Comparison of ENCODE assay signal across 14 mouse cellular contexts in the genomic region with DNA sequence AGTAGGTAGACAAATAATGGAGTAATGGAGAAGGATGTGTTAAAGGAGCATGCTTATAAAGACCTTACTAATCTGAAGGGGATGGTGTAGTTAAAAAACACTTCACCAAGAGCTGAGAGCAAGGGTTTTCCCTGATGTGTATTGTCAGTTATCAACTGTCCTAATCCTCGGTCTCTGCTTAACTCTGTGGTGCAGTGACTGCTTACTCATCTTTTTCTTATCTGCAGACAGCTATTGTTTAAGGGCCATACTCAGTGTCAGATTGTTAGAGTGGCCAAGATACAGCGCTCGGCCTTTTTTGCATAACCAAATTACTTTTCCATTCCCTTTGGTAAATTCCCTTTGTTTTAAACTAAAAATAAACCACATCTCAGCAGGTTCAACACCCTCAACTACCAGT.
"Had no signal": no experiment of that assay in that cellular context is flagged by ENCODE, and none has a peak within 500 bp of the region (broad histone marks: within the 10 kb centered on the region; RNA-seq: fewer than 3 reads in every experiment).

No protein-coding gene starts in this region.

- H3K9ac ChIP-seq: limb, embryonic 15.5 days; liver, embryonic 13.5 days; liver, postnatal 0 days; midbrain, embryonic 15.5 days; neural tube, embryonic 12.5 days had no signal

- H3K36me3 ChIP-seq: limb, embryonic 15.5 days; liver, embryonic 13.5 days; midbrain, embryonic 15.5 days; neural tube, embryonic 12.5 days had no signal

- H3K4me2 ChIP-seq: limb, embryonic 15.5 days; liver, embryonic 13.5 days; midbrain, embryonic 11.5 days; midbrain, embryonic 15.5 days; neural tube, embryonic 12.5 days had no signal

- H3K27ac ChIP-seq: left cerebral cortex, adult 2 months; limb, embryonic 15.5 days; liver, embryonic 13.5 days; midbrain, embryonic 15.5 days; neural tube, embryonic 12.5 days had no signal

- ATAC-seq: liver, postnatal 0 days; midbrain, embryonic 15.5 days had no signal

- H3K9me3 ChIP-seq: limb, embryonic 15.5 days; liver, embryonic 13.5 days; midbrain, embryonic 15.5 days; neural tube, embryonic 12.5 days had no signal

- H3K27me3 ChIP-seq: limb, embryonic 15.5 days; liver, embryonic 13.5 days; midbrain, embryonic 15.5 days; neural tube, embryonic 12.5 days had no signal

- H3K4me3 ChIP-seq: left cerebral cortex, adult 2 months; limb, embryonic 15.5 days; liver, embryonic 13.5 days; midbrain, embryonic 15.5 days; neural tube, embryonic 12.5 days had no signal

- DNase-seq: kidney, postnatal 14 days; liver, embryonic 13.5 days; liver, postnatal 0 days; lung, postnatal 36 days; retina, postnatal 1 day; right cerebral cortex, postnatal 4 days; spleen, adult 18-20 months; thymus, adult 18-20 months; thymus, postnatal 14 days had no signal

- H3K4me1 ChIP-seq: limb, embryonic 15.5 days; liver, embryonic 13.5 days; midbrain, embryonic 15.5 days; neural tube, embryonic 12.5 days had no signal
